Mouse (Mus musculus) v-Abl transformed pro-B cells (cell line): Measurements from ENCODE around the gene Prpf31.

Source experiments
- in situ Hi-C, 2 experiments: fragments of 400-800 bp; cut with MboI; formaldehyde crosslinking; loops; one replicate each; pipeline ENCODE4 v1.15.1; 2025; ENCODE audit not compliant: unreplicated experiment in 2 of 2

Prpf31 gene

DNA sequence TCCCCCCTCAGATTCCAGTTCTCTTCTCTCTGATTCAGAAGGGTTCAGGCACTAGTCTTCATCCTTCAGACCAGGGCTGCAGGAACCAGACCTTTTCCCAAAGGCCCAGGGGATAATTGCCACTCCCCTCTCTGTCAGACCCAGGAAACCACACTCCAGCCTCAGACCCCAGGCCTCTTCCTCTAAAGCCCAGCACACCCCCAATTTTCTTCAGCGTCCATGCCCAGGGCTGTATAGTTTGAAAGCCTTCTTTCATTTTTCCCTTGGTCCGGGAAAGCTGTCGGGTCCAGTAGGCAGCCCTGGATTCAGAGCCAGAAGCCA is 45.4 kb downstream of the Prpf31 start:
- in situ Hi-C loops, result loop anchor here (25.0 kb wide), 4 partner anchors 388 to 987 kb away; partner anchors contain the start of genes Myadm (in 2 of the 2), Ppp6r1 (in 2 of the 2), Prkcg (in 2 of the 2) and Ppp1r12c (in 1 of the 2)

DNA sequence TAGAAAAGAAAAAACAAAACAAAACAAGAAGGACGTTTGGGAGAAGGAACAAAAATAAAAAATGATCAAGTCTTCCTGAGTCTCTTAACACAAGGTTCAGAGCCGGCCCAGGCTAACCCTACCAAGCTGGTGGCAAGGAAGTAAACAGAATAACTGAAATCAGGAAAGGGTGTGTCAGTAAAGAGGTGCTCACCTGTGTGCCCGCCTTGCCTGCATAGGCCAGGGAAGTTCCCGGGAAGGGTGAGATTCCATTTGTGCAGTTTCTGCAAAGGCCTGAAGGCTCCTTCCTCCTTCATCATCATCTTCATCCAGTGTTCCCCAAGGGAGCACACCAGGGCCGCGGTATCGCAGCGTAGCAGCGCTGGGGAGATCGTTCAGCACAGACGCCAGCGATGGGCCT is 46.6 kb downstream of the Prpf31 start:
- in situ Hi-C loops, result loop anchor here (25.0 kb wide), 4 partner anchors 389 to 986 kb away; partner anchors contain the start of genes Myadm (in 2 of the 2), Ppp6r1 (in 2 of the 2), Prkcg (in 2 of the 2) and Ppp1r12c (in 1 of the 2)

- in situ Hi-C loops, result loop anchor here (25.0 kb wide), 4 partner anchors 390 to 985 kb away; partner anchors contain the start of genes Myadm (in 2 of the 2), Ppp6r1 (in 2 of the 2), Prkcg (in 2 of the 2) and Ppp1r12c (in 1 of the 2)
Observed at GRCm38 (mm10) chr7:3677342-3677741, 47.6 kb downstream of the Prpf31 start, which contains the start of gene Tmc4. TSS of gene Tmc4 (minus strand) at chr7:3677553.

DNA sequence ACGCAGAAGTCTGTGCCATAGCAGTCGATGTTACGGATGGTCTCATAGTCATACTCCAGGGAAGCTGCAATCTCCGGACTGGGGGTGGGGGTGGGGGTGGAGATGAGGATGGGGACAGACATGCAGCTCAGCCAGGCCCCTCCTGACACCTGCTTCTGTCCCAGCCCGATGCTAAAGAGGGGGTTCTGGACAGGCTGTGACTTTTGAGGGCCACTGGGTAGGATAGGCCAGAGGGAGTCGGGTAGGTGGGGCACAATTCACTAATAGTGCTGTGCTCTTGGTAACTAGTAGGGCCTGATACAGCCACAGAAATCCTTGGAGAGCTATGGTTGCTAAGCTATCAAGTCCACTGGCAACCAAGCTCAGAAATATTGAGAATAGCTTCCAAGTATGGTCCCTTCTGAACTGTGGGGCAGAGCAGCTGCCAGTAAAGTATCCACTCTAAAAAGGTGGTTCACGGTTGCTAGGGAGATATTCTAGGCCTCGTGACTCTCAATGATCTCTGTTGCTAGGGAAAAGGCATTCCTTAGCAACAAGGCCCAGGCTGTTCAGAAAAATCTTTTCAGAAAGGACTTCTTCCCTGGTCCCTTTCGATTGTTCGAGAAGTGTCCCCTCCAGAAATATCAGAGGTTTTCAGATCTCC is 54.2 kb downstream of the Prpf31 start:
- in situ Hi-C loops, result loop anchor here (25.0 kb wide), 4 partner anchors 397 to 978 kb away; partner anchors contain the start of genes Myadm (in 2 of the 2), Ppp6r1 (in 2 of the 2), Prkcg (in 2 of the 2) and Ppp1r12c (in 1 of the 2)

GRCm38 (mm10) chr7:3684698-3685097 is 54.9 kb downstream of the Prpf31 start:
- in situ Hi-C loops, result loop anchor here (25.0 kb wide), 4 partner anchors 397 to 978 kb away; partner anchors contain the start of genes Myadm (in 2 of the 2), Ppp6r1 (in 2 of the 2), Prkcg (in 2 of the 2) and Ppp1r12c (in 1 of the 2)

DNA sequence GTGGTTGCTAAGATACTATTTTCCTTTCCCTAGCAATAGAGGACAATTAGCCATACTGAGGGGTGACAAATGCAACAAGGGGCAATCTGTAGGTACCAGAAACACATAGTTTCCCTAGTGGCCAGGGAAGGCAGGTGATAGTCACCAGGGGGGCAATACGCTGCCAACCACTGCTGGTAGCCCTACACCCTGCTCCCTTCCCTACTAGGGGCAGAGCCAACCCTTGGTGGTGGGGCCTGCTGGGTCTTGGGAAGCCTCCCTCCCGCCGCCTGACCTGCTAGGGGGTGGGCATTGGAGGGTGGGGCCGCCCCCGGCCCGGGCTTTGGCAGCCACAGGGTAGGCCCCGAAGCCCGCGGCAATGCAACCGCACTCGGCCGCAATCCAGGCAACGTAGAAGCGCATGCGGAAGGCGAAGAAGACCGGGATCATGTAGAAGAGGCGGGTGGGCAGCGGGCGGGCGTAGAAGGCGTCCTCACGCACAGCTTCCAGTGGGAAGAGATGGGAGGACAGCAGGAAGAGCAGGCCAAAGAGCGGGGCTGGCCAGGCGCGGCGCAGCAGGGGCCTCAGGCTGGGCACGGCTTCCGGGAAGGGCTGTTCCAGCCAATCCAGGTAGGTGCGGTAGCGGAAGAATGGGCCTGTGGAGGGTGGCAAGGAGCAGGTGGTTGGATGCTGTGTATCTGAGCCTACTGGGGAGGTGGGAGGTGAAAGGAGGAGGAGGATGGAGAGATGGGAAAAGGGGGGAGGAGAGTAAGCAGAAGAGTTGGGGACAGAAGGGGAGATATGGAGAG is 55.8 kb downstream of the Prpf31 start:
- in situ Hi-C loops, result loop anchor here (25.0 kb wide), 4 partner anchors 398 to 977 kb away; partner anchors contain the start of genes Myadm (in 2 of the 2), Ppp6r1 (in 2 of the 2), Prkcg (in 2 of the 2) and Ppp1r12c (in 1 of the 2)

GRCm38 (mm10) chr7:3691919-3692318 is 62.1 kb downstream of the Prpf31 start:
- in situ Hi-C loops, result loop anchor here (10.0 to 25.0 kb wide), 6 partner anchors 405 to 970 kb away; partner anchors contain the start of genes Myadm (in 2 of the 2), Ppp6r1 (in 2 of the 2), Prkcg (in 2 of the 2) and Leng8 (in 1 of the 2)
